Mouse (Mus musculus) lung, adult 2 months (tissue): ENCODE results near the gene Btbd10. TPM values are rescaled to one million over a fixed set of nuclear protein-coding genes. Genes with fewer than 3 reads are reported as not detected.

ENCODE experiments used
- DNase-seq: peaks from one replicate; pipeline ENCODE4 v3.0.0; 2022
- H3K4me1 ChIP-seq: fragments of 200-500 bp; 2 replicates; pipeline ENCODE4 v1.6.1; 2011; ENCODE audit warnings: low read length; ENCODE audit not compliant: control insufficient read depth, insufficient read depth
- H3K4me3 ChIP-seq: fragments of 200-500 bp; replicated peaks from 2 replicates; pipeline ENCODE3; 2011; ENCODE audit warnings: low read depth, mild to moderate bottlenecking, control low read depth, low read length; ENCODE audit errors: extremely low read depth
- CTCF ChIP-seq: fragments of 200-500 bp; IDR thresholded peaks from 2 replicates; pipeline ENCODE4 v1.5.1; 2011; ENCODE audit warnings: mild to moderate bottlenecking, low read length, control low read depth; ENCODE audit not compliant: insufficient read depth
- POLR2A ChIP-seq: fragments of 200-500 bp; IDR thresholded peaks from 2 replicates; pipeline ENCODE4 v1.6.1; 2011; ENCODE audit warnings: low read depth, mild to moderate bottlenecking, control low read depth, low read length, borderline replicate concordance; ENCODE audit errors: extremely low read depth
- WGBS: fragments of 180-500 bp; shearing (Covaris S2); methylation state at CpG from one replicate; pipeline ENCODE4 v1.1.7; 2018; 5-methylcytosine and 5-hydroxymethylcytosine counted together
- polyA plus RNA-seq: library from polyadenylated mRNA; depleted of rRNA; stranded (reverse); fragments of >200 nt; gene quantifications from 2 replicates; pipeline ENCODE4 v1.2.3, GENCODE M21; 2012; rRNA removed

Gene Btbd10
- polyA plus RNA-seq: 10.4 and 11.7 TPM in 2 replicates

GRCm38 (mm10) chr7:113368746-113369619, at the start of gene Btbd10:
Btbd10 (minus strand) TSS chr7:113369392.
- WGBS: under 1% methylated on average over 63 of the region's 64 CpGs
- no peak for TF ChIP-seq CTCF
- peak; percentile 80; the same call in 1 of the 2 replicates for TF ChIP-seq POLR2A
- peak; percentile 98 for DNase-seq

GRCm38 (mm10) chr7:113416536-113416935, 47.3 kb upstream of the Btbd10 start:
- no peak overlapping the region for H3K4me3 ChIP-seq
- WGBS: 88% methylated on average over 1 of the region's 1 CpGs
- H3K4me1 ChIP-seq: peaks cover 5% of the 10 kb centered on the region
- DNase-seq: no peak
- TF ChIP-seq CTCF (no peak), POLR2A (no peak)

More at GRCm38 (mm10) chr7:113368746-113369619, at the start of gene Btbd10:
- H3K4me3 ChIP-seq: peak within 1 kb of the TSS; percentile 86
- peaks cover 3% of the 10 kb centered on the region; the same call in 1 of the 2 replicates for H3K4me1 ChIP-seq

GRCm38 (mm10) chr7:113415256-113415655, 46.1 kb upstream of the Btbd10 start:
- 91% methylated on average over 3 of the region's 3 CpGs for WGBS
- no peak overlapping the region for H3K4me3 ChIP-seq
- TF ChIP-seq POLR2A (no peak), CTCF (no peak)
- DNase-seq: no peak
- H3K4me1 ChIP-seq: peaks cover 5% of the 10 kb centered on the region

DNA sequence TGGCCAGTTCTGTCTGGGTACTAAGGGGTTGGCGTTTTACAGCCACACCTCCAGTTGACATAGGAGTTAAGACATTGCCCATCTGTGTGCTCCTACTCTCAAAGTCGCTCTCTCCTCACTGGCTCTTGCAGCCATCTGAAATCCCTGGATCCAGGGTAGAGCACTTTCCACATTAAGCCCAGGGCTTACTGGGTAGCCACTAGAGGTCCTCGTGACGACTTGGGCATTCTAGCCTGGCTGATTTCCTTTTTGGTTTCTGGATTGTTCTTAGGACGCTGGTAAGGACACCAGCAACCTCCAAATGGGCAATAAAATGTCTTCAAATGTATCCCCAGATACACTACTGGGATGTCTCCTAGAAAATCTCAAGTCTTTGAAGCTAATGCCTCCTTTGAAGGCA, 39.5 kb upstream of the Btbd10 start:
- no peak for DNase-seq
- Histone ChIP-seq H3K4me3 (no peak overlapping the region), H3K4me1 (no peaks in the 10 kb centered on the region)
- 54% methylated on average over 5 of the region's 5 CpGs for WGBS
- 0 out of 2 replicates have a peak, but pooled peaks have one; percentile 4 for TF ChIP-seq CTCF
- TF ChIP-seq POLR2A: no peak

DNA sequence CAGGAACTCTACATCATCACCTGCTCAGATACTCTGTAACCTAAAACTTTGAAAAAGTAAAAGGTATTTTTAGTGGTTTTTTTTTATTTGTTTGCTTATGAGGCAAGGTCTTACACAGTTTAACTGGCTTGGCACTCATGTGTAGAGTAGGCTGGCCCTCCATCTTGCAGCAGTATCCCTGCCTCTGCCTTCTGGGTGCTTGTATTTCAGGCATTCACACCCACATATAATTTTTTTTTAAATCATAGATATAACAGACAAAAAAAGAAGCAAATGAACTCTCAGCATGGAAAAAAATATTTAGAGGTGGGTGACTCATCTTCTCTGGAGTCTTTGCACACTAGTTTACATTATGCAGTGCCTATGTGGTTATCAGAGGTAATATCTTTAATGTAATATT, 28.9 kb upstream of the Btbd10 start:
- Histone ChIP-seq H3K4me3 (no peak overlapping the region), H3K4me1 (no peaks in the 10 kb centered on the region)
- no peak for DNase-seq
- TF ChIP-seq CTCF (no peak), POLR2A (no peak)

- no peaks in the 10 kb centered on the region for H3K4me1 ChIP-seq
- 80% methylated on average over 4 of the region's 4 CpGs for WGBS
- no peak for TF ChIP-seq CTCF
- TF ChIP-seq POLR2A: no peak
Measured at GRCm38 (mm10) chr7:113396661-113397060, 27.5 kb upstream of the Btbd10 start.

DNA sequence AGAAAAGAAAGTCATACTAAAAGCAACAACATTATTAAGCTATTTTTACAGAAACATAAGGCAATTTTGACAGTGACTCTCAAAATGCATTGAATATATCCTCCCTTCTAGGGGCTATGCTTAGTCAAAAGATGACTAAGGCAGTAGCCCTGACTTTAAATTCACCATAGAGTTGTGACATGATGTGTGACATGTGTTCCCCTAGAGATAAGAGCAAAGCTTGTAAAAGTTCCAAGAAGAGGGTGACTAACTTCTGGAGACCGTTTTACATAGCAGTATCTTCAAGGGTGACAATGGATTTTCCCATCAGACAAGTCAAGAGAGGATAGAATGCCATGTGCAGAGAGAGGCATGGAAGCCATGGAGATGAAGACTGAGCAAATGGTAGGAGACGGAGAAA, 22.4 kb upstream of the Btbd10 start:
- no peak for TF ChIP-seq CTCF
- TF ChIP-seq POLR2A: no peak
- Histone ChIP-seq H3K4me1 (no peaks in the 10 kb centered on the region), H3K4me3 (no peak overlapping the region)
- WGBS: 65% methylated on average over 2 of the region's 2 CpGs
- DNase-seq: no peak

More at GRCm38 (mm10) chr7:113396661-113397060, 27.5 kb upstream of the Btbd10 start:
- DNase-seq: no peak
- no peak overlapping the region for H3K4me3 ChIP-seq

- no peak for DNase-seq
- Histone ChIP-seq H3K4me3 (no peak within 1 kb of the TSS), H3K4me1 (no peaks in the 10 kb centered on the region)
- 83% methylated on average over 2 of the region's 2 CpGs for WGBS
- no peak for TF ChIP-seq CTCF
- no peak for TF ChIP-seq POLR2A
Measured at GRCm38 (mm10) chr7:113388470-113388869, 19.3 kb upstream of the Btbd10 start, which contains the start of gene Pth. Pth (minus strand) TSS chr7:113388570.

DNA sequence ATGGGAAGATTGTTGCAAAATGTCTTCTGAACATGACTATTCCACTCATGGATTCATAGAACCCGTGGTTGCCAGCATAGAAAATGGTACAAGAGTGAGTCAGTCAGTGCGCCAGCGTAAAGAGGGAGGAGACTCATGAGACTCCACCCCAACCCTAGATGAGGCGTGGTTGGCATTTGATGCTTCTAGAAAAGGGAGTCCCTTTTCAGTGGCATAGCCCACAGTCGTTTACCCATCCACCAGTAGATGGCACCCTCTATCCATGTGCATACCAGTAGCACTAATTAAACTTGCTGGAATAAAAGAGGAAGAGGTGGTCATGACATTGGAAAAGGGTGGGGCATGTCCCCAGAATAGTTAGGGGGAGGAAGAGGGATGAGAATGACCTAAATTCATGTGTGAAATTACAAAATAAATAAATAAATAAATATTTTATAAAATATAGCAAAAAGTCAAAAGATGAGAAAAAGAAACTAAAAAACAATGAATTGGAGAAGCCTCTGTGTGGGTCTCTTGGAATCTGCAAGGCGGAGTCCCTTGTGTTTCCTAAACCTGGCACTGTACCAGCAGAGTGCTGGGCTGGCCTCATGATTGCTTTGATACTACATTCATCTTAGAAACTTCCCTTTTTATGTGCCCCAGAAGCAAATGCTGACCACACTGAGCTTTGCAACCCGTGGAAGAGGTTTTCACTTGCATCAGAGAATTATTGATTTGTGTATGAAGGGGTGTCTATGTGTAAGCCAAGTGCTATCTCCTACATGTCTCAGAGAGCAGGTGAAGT, 8.9 kb upstream of the Btbd10 start:
- no peak overlapping the region for H3K4me3 ChIP-seq
- peak; percentile 52 for DNase-seq
- H3K4me1 ChIP-seq: peaks cover 2% of the 10 kb centered on the region; the same call in 1 of the 2 replicates
- 9% methylated on average over 7 of the region's 7 CpGs for WGBS
- TF ChIP-seq POLR2A (no peak), CTCF (peak; percentile 51)
